In the genomic region with DNA sequence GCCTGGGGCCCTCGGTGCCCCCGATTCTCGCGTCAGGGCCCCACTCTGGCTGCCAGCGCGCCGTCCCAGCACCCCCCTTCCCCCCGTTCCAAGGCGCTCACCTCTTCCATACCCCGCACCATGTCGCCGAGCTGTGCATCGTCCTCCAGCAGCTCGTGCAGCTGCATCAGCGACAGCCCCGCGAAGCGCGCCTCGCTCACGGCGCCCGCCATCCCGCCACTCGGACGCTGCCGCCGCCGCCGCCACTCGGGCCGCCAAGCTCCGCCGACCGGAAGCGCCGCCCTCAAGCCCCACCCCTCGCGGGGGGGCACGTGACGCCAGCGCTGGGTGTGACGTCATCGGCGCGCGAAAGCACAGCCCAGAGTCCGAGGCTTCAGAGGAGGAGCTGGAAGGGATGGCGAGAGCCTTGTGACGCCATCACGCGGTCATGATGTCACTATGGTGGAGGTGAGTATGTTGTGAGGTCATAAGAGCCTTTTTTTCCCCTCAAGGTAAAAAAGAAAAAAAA, we compare ENCODE assay signal across 8 mouse cellular contexts. TPM values are rescaled to one million over a fixed set of nuclear protein-coding genes. Genes with fewer than 3 reads are reported as not detected.
DNase-seq lines count a peak whose midpoint lies in the region; ATAC-seq lines count a peak whose summit lies in the region.

TSS of gene Vps37b (minus strand) at position 270 of the 508 bp plus-strand sequence.

- peak within 1 kb of the TSS; percentile 88 for H3K27ac ChIP-seq in forebrain, embryonic 14.5 days (ENCODE audit: low read depth, low read length)
- H3K27ac ChIP-seq in liver, embryonic 15.5 days (replicated peaks) = peak within 1 kb of the TSS; percentile 89
- peak within 1 kb of the TSS; percentile 58 for H3K27ac ChIP-seq in neural tube, embryonic 11.5 days (ENCODE audit: low read depth, low read length)
- H3K27ac ChIP-seq in stomach, embryonic 16.5 days (ENCODE audit: low read length) = peak within 1 kb of the TSS; percentile 95

- H3K27me3 ChIP-seq in forebrain, embryonic 14.5 days (replicated peaks; ENCODE audit: control insufficient read depth, insufficient read depth, low read length) = no peaks in the 10 kb centered on the region
- no peaks in the 10 kb centered on the region; the same call in 1 of the 2 replicates for H3K27me3 ChIP-seq in liver, embryonic 15.5 days
- no peaks in the 10 kb centered on the region for H3K27me3 ChIP-seq in neural tube, embryonic 11.5 days (ENCODE audit: control insufficient read depth, insufficient read depth, low read length)
- no peaks in the 10 kb centered on the region for H3K27me3 ChIP-seq in stomach, embryonic 16.5 days (ENCODE audit: control insufficient read depth, insufficient read depth, low read length)

- peak within 1 kb of the TSS; percentile 64 for H3K4me2 ChIP-seq in forebrain, embryonic 14.5 days (ENCODE audit: low read length)
- peak within 1 kb of the TSS; percentile 95 for H3K4me2 ChIP-seq in liver, embryonic 15.5 days
- peak within 1 kb of the TSS; percentile 88 for H3K4me2 ChIP-seq in neural tube, embryonic 11.5 days (ENCODE audit: low read depth)
- peak within 1 kb of the TSS; percentile 63 for H3K4me2 ChIP-seq in stomach, embryonic 16.5 days (ENCODE audit: low read depth, low read length)

- intact Hi-C loops in heart, postnatal 10 days (cut with DNase I) = no loop called here

- H3K4me1 ChIP-seq in forebrain, embryonic 14.5 days (ENCODE audit: control insufficient read depth, insufficient read depth, low read length) = peaks cover 29% of the 10 kb centered on the region
- peaks cover 74% of the 10 kb centered on the region for H3K4me1 ChIP-seq in liver, embryonic 15.5 days (replicated peaks)
- peaks cover 8% of the 10 kb centered on the region; the same call in 1 of the 2 replicates for H3K4me1 ChIP-seq in neural tube, embryonic 11.5 days (ENCODE audit: control insufficient read depth, insufficient read depth, low read length)
- peaks cover 40% of the 10 kb centered on the region for H3K4me1 ChIP-seq in stomach, embryonic 16.5 days (ENCODE audit: control insufficient read depth, insufficient read depth, low read length)

- no peaks in the 10 kb centered on the region for H3K36me3 ChIP-seq in forebrain, embryonic 14.5 days (ENCODE audit: control insufficient read depth, insufficient read depth, low read length)
- H3K36me3 ChIP-seq in liver, embryonic 15.5 days (replicated peaks) = peaks cover 6% of the 10 kb centered on the region; the same call in 1 of the 2 replicates
- H3K36me3 ChIP-seq in neural tube, embryonic 11.5 days (ENCODE audit: control insufficient read depth, insufficient read depth, low read length) = no peaks in the 10 kb centered on the region
- no peaks in the 10 kb centered on the region for H3K36me3 ChIP-seq in stomach, embryonic 16.5 days (ENCODE audit: control insufficient read depth, insufficient read depth, low read length)

- DNase-seq in ES-CJ7 (ENCODE audit: low read depth, low spot score) = peak; percentile 95
- peak; percentile 90 for DNase-seq in cerebellum, adult 11 months
- DNase-seq in forebrain, embryonic 14.5 days (ENCODE audit: low spot score) = peak; percentile 93
- DNase-seq in heart, postnatal 10 days = peak; percentile 91 to 95
- peak; percentile 92 to 94 for DNase-seq in kidney, postnatal 4 days
- DNase-seq in neural tube, embryonic 11.5 days (ENCODE audit: low spot score) = peak; percentile 96

- WGBS in forebrain, embryonic 14.5 days = under 1% methylated on average over 52 of the region's 52 CpGs
- under 1% methylated on average over 52 of the region's 52 CpGs for whole genome bisulfite sequencing in liver, embryonic 15.5 days (ENCODE audit: insufficient replicate concordance)
- under 1% methylated on average over 52 of the region's 52 CpGs for WGBS in neural tube, embryonic 11.5 days
- under 1% methylated on average over 52 of the region's 52 CpGs for WGBS in stomach, embryonic 16.5 days

- ATAC-seq in forebrain, embryonic 14.5 days = peak; percentile 74
- ATAC-seq in liver, embryonic 15.5 days (ENCODE audit: insufficient read depth) = peak; percentile 70
- ATAC-seq in neural tube, embryonic 11.5 days (ENCODE audit: insufficient read depth, low FRiP score, low TSS enrichment) = peak; percentile 73; the same call in 1 of the 2 replicates
- peak; percentile 87 for ATAC-seq in stomach, embryonic 16.5 days (ENCODE audit: insufficient read depth, low FRiP score)

- peak within 1 kb of the TSS; percentile 99 for H3K9ac ChIP-seq in forebrain, embryonic 14.5 days (ENCODE audit: low read length)
- H3K9ac ChIP-seq in liver, embryonic 15.5 days = peak within 1 kb of the TSS; percentile 92
- H3K9ac ChIP-seq in neural tube, embryonic 11.5 days (ENCODE audit: low read length) = peak within 1 kb of the TSS; percentile 90
- peak within 1 kb of the TSS; percentile 93 for H3K9ac ChIP-seq in stomach, embryonic 16.5 days (ENCODE audit: low read length)

- H3K9me3 ChIP-seq in forebrain, embryonic 14.5 days (replicated peaks; ENCODE audit: control insufficient read depth, low read length) = no peaks in the 10 kb centered on the region
- no peaks in the 10 kb centered on the region for H3K9me3 ChIP-seq in liver, embryonic 15.5 days (replicated peaks)
- no peaks in the 10 kb centered on the region for H3K9me3 ChIP-seq in neural tube, embryonic 11.5 days (ENCODE audit: control insufficient read depth, low read length)
- H3K9me3 ChIP-seq in stomach, embryonic 16.5 days (replicated peaks; ENCODE audit: control insufficient read depth, low read length) = no peaks in the 10 kb centered on the region

- H3K4me3 ChIP-seq in forebrain, embryonic 14.5 days (ENCODE audit: low read depth, low read length) = peak within 1 kb of the TSS; percentile 99
- peak within 1 kb of the TSS; percentile 87 for H3K4me3 ChIP-seq in liver, embryonic 15.5 days (replicated peaks)
- peak within 1 kb of the TSS; percentile 77 for H3K4me3 ChIP-seq in neural tube, embryonic 11.5 days (ENCODE audit: low read depth, low read length)
- H3K4me3 ChIP-seq in stomach, embryonic 16.5 days (replicated peaks; ENCODE audit: low read length) = peak within 1 kb of the TSS; percentile 77

RNA-seq across cellular contexts. Expression of gene Vps37b, which starts in this region (rescaled TPM):
- 70.5 and 86.6 TPM in 2 replicates for polyA plus RNA-seq in forebrain, embryonic 14.5 days (2014; fragmentation: Nextera tagmentation; extraction: Ambion mirVana)
- total RNA-seq in heart, postnatal 10 days (2021) = 10 to 100 TPM; 38.0 to 46.7 TPM
- polyA plus RNA-seq in liver, embryonic 15.5 days (2015; fragmentation: Nextera tagmentation; extraction: Ambion mirVana) = 16.5 and 17.3 TPM in 2 replicates
- 50.3 and 52.3 TPM in 2 replicates for polyA plus RNA-seq in neural tube, embryonic 11.5 days (2014; fragmentation: Nextera tagmentation; extraction: Ambion mirVana)
- polyA plus RNA-seq in stomach, embryonic 16.5 days (2015; fragmentation: Nextera tagmentation; extraction: Ambion mirVana) = 39.6 and 44.4 TPM in 2 replicates

Comparison
In these comparisons a context has a peak if more than half of its experiments do, and no peak if none do; other contexts are left out.
1. Peak in every context shown above with its lines: DNase-seq, ATAC-seq, H3K4me3 ChIP-seq and H3K27ac ChIP-seq.